Comparison of ENCODE assay signal across 25 mouse cellular contexts in genomic region chr12:69332147-69332546, GRCm38 (mm10). TPM values are rescaled to one million over a fixed set of nuclear protein-coding genes. Genes with fewer than 3 reads are reported as not detected.
DNase-seq lines count a peak whose midpoint lies in the region; ATAC-seq and TF ChIP-seq lines count a peak whose summit lies in the region.
"Had no signal": no experiment of that assay in that cellular context is flagged by ENCODE, and none has a peak within 500 bp of the region (broad histone marks: within the 10 kb centered on the region; RNA-seq: fewer than 3 reads in every experiment).

No protein-coding gene starts in this region.

- no peak for TF ChIP-seq POLR2A in lung, adult 2 months (IDR thresholded peaks at IDR 0.05; ENCODE audit: borderline replicate concordance, extremely low read depth, low read depth, low read length)
- no peak for TF ChIP-seq POLR2A in bone marrow macrophage, adult 2 months (IDR thresholded peaks at IDR 0.05; ENCODE audit: borderline replicate concordance, low read depth, low read length)

- DNase-seq in lung, postnatal 25 days (ENCODE audit: low spot score) = peak; percentile 2
- no peak for DNase-seq in lung, adult 2 months
- DNase-seq in MEL-GATA-1-ER (ENCODE audit: extremely low read depth, low read depth) = peak; percentile 51
- no peak for DNase-seq in spleen, adult 18-20 months
- DNase-seq in kidney, adult 11 months = no peak
- DNase-seq in left cerebral cortex, postnatal 25 days (ENCODE audit: low spot score in 2 of 2) = no peak
- DNase-seq: adrenal gland, postnatal 10 days; cerebellum, adult 18-20 months; cerebellum, adult 9-10 months; cerebellum, postnatal 14 days; gastrocnemius, postnatal 25 days; heart, adult 2 months; heart, postnatal 14 days; heart, postnatal 4 days had no signal

- ATAC-seq in megakaryocyte, adult 5-6 weeks (ENCODE audit: poor library complexity, severe bottlenecking) = peak; percentile 67
- ATAC-seq: CD4-positive, CD25-positive, alpha-beta regulatory T cell, adult 4 months; forebrain, embryonic 15.5 days; hindbrain, postnatal 0 days; Patski had no signal

- intact Hi-C loops in left cerebral cortex, postnatal 25 days (cut with DNase I) = no loop called here

- no peaks in the 10 kb centered on the region for H3K4me1 ChIP-seq in lung, adult 2 months (ENCODE audit: control insufficient read depth, insufficient read depth, low read length)
- peaks cover 13% of the 10 kb centered on the region for H3K4me1 ChIP-seq in bone marrow macrophage, adult 2 months (ENCODE audit: control insufficient read depth, insufficient read depth, low read length)
- H3K4me1 ChIP-seq: embryonic facial prominence, embryonic 12.5 days; embryonic facial prominence, embryonic 15.5 days; forebrain, embryonic 15.5 days; heart, embryonic 10.5 days; heart, embryonic 13.5 days had no signal

- no peak for TF ChIP-seq CTCF in lung, adult 2 months (IDR thresholded peaks at IDR 0.05; ENCODE audit: insufficient read depth, low read length)
- TF ChIP-seq CTCF in bone marrow macrophage, adult 2 months (IDR thresholded peaks at IDR 0.05; ENCODE audit: low read depth, low read length) = no peak

- WGBS in lung, adult 2 months = 76% methylated on average over 1 of the region's 1 CpGs

- H3K4me3 ChIP-seq in lung, adult 2 months (replicated peaks; ENCODE audit: extremely low read depth, low read depth, low read length) = no peak overlapping the region
- no peak overlapping the region for H3K4me3 ChIP-seq in bone marrow macrophage, adult 2 months (ENCODE audit: insufficient read depth, low read length)
- H3K4me3 ChIP-seq: embryonic facial prominence, embryonic 12.5 days; embryonic facial prominence, embryonic 15.5 days; forebrain, embryonic 15.5 days; heart, adult 2 months; heart, embryonic 10.5 days; heart, embryonic 13.5 days had no signal

- peak overlapping the region; percentile 92 for H3K27ac ChIP-seq in bone marrow macrophage, adult 2 months (ENCODE audit: insufficient read depth, low read depth, low read length)
- H3K27ac ChIP-seq: embryonic facial prominence, embryonic 12.5 days; embryonic facial prominence, embryonic 15.5 days; forebrain, embryonic 15.5 days; heart, adult 2 months; heart, embryonic 10.5 days; heart, embryonic 13.5 days; hindbrain, embryonic 14.5 days; hindbrain, postnatal 0 days had no signal

RNA-seq across cellular contexts. Expression of gene Nemf, which starts 24.8 kb away (rescaled TPM):
- 3.2 and 6.4 TPM in 2 replicates for polyA plus RNA-seq in lung, adult 2 months (2012; rRNA removed)
- 52.9 and 57.9 TPM in 2 replicates for polyA plus RNA-seq in bone marrow macrophage, adult 2 months (2012; ENCODE audit: insufficient read depth, insufficient read length, missing spikeins)
- total RNA-seq in megakaryocyte, adult 5-6 weeks (2015) = 43.7 and 44.6 TPM in 2 replicates
- 67.3 and 79.7 TPM in 2 replicates for total RNA-seq in megakaryocyte, adult 5-6 weeks (2017)
- 10 to 100 TPM; 46.0 to 46.6 TPM for total RNA-seq in left cerebral cortex, postnatal 25 days (2021)

RNA-seq across cellular contexts. Expression of gene Klhdc2, which starts 35.7 kb away (rescaled TPM):
- 29.5 and 37.5 TPM in 2 replicates for polyA plus RNA-seq in lung, adult 2 months (2012; rRNA removed)
- 17.3 and 19.3 TPM in 2 replicates for polyA plus RNA-seq in bone marrow macrophage, adult 2 months (2012; ENCODE audit: insufficient read depth, insufficient read length, missing spikeins)
- total RNA-seq in megakaryocyte, adult 5-6 weeks (2015) = 35.7 and 38.6 TPM in 2 replicates
- 34.6 and 36.8 TPM in 2 replicates for total RNA-seq in megakaryocyte, adult 5-6 weeks (2017)
- total RNA-seq in left cerebral cortex, postnatal 25 days (2021) = 100 to 1,000 TPM; 131 to 141 TPM

RNA-seq across cellular contexts. Expression of gene Arf6, which starts 39.8 kb away (rescaled TPM):
- 164 and 217 TPM in 2 replicates for polyA plus RNA-seq in lung, adult 2 months (2012; rRNA removed)
- polyA plus RNA-seq in bone marrow macrophage, adult 2 months (2012; ENCODE audit: insufficient read depth, insufficient read length, missing spikeins) = 162 and 174 TPM in 2 replicates
- total RNA-seq in megakaryocyte, adult 5-6 weeks (2015) = 78.8 and 94.8 TPM in 2 replicates
- 125 and 133 TPM in 2 replicates for total RNA-seq in megakaryocyte, adult 5-6 weeks (2017)
- total RNA-seq in left cerebral cortex, postnatal 25 days (2021) = 10 to 100 TPM; 52.8 to 58.2 TPM

RNA-seq across cellular contexts. Expression of gene Gm9887, which starts 40.1 kb away (rescaled TPM):
- polyA plus RNA-seq in lung, adult 2 months (2012; rRNA removed) = 2.3 and 5.2 TPM in 2 replicates
- not detected in 2 replicates for polyA plus RNA-seq in bone marrow macrophage, adult 2 months (2012; ENCODE audit: insufficient read depth, insufficient read length, missing spikeins)
- total RNA-seq in megakaryocyte, adult 5-6 weeks (2015) = not detected in 2 replicates
- total RNA-seq in megakaryocyte, adult 5-6 weeks (2017) = not detected in 2 replicates
- total RNA-seq in left cerebral cortex, postnatal 25 days (2021) = 1 to 10 TPM in 1 of 2 experiments, under 1 TPM in 1; 0.96 to 1.5 TPM
- total RNA-seq: gastrocnemius, postnatal 25 days; hindbrain, postnatal 0 days had no signal

Comparison
In these comparisons a context has a peak if more than half of its experiments do, and no peak if none do; other contexts are left out.
1. DNase-seq: peak in lung, postnatal 25 days (single experiment) and MEL-GATA-1-ER (single experiment); none in lung, adult 2 months (single experiment), spleen, adult 18-20 months (0 of 2), kidney, adult 11 months (single experiment) and left cerebral cortex, postnatal 25 days (0 of 2).